Mouse (Mus musculus): ENCODE measurements around the gene Tctex1d4. TPM values are rescaled to one million over a fixed set of nuclear protein-coding genes. Genes with fewer than 3 reads are reported as not detected.

The Tctex1d4 gene
- total and polyA plus RNA-seq, 3 experiments = 0.98 TPM; not detected in 2

DNA sequence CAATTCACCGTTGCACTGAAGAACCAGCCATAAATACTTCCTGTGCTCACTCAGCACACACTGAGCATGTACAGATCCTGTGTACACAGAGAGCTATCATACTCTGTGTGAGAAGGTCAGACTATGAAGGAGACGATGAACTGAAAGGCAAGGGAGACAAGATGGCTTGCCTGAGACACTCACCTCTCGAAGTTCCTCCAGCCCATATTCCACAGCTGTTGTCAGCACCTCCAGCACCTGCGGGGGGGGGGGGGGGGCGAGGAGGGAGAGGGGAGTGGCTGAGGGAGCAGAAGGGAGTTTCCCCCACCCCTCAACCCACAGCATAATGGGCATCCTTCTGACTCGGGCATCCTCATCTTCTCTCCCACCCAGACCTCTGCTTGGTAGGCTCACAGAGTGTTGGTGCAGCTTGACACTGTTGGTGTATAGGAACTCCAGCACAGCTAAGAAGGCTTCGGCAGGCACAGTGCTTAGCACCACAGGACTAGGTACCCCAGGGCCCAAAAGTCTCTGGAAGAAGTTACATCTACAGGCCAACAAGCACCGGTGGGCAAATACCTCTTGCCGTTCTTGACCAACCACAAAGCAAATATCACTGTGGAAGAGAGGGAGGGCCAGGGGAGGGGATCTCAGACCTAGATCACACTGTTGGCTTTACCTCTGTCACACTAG lies 2.9 kb upstream of the Tctex1d4 start:
- in situ Hi-C loops (cut with MboI; ENCODE audit: low pct_ligation_motif_present, low pct_unique_long_range_greater_than_20kb, low sequenced_read_pairs) = no loop called here
- H3K4me2 ChIP-seq (ENCODE audit: insufficient read depth, low read depth, poor library complexity, severe bottlenecking) = peak overlapping the region; percentile 64
- H3K27me3 ChIP-seq (replicated peaks) = no peaks in the 10 kb centered on the region
- H3K9me3 ChIP-seq (replicated peaks; ENCODE audit: low read length) = no peaks in the 10 kb centered on the region
- peak overlapping the region; percentile 54 for H3K9ac ChIP-seq (ENCODE audit: insufficient read depth, low read depth)
- peak; percentile 79 for DNase-seq (ENCODE audit: extremely low read depth)
- dilution Hi-C loops (cut with MboI; ENCODE audit: extremely low pct_ligation_motif_present, extremely low pct_unique_long_range_greater_than_20kb, low sequenced_read_pairs) = no loop called here
- H3K4me3 ChIP-seq (replicated peaks in 1 of 3; ENCODE audit: low read depth in 2 of 3, low read length in 2 of 3, poor library complexity in 1 of 3) = peak overlapping the region; percentile 39 to 49 (median 43)
- H3K36me3 ChIP-seq (replicated peaks in 1 of 2; ENCODE audit: control insufficient read depth in 1 of 2, insufficient read depth in 1 of 2, low read length in 1 of 2) = peaks cover 9 to 19% of the 10 kb centered on the region in 2 experiments
- TF ChIP-seq MXI1 (IDR thresholded peaks at IDR 0.05; ENCODE audit: low read depth, low read length) (no peak; the same call in 1 of the 2 replicates), ZNF384 (IDR thresholded peaks at IDR 0.05; ENCODE audit: low read depth, low read length) (no peak), MYC (IDR thresholded peaks at IDR 0.05; ENCODE audit: low read depth, low read length) (0 out of 2 replicates have a peak, but pooled peaks have one; percentile 16), SMC3 (IDR thresholded peaks at IDR 0.05; ENCODE audit: low read depth, low read length) (no peak), POLR2A (IDR thresholded peaks at IDR 0.05; ENCODE audit: low read depth, low read length) (peak; percentile 48; the same call in 1 of the 2 replicates), PAX5 (IDR thresholded peaks at IDR 0.05; ENCODE audit: low read length) (no peak), RCOR1 (conservative IDR thresholded peaks at IDR 0.05; ENCODE audit: low read depth, low read length) (no peak), USF1 (IDR thresholded peaks at IDR 0.05; ENCODE audit: low read depth, low read length) (no peak), MAZ (IDR thresholded peaks at IDR 0.05; ENCODE audit: low read depth, low read length) (peak; percentile 84; the same call in 1 of the 2 replicates), ELF1 (IDR thresholded peaks at IDR 0.05; ENCODE audit: low read depth, low read length) (no peak), ZC3H11A (IDR thresholded peaks at IDR 0.05; ENCODE audit: low read depth, low read length) (no peak), EP300 (IDR thresholded peaks at IDR 0.05; ENCODE audit: low read length) (no peak), ZMIZ1 (IDR thresholded peaks at IDR 0.05; ENCODE audit: low read depth, low read length) (no peak), ETS1 (conservative IDR thresholded peaks at IDR 0.05; ENCODE audit: low read depth, low read length) (peak; percentile 42), JUND (conservative IDR thresholded peaks at IDR 0.05; ENCODE audit: low read depth, low read length) (no peak), SIN3A (IDR thresholded peaks at IDR 0.05; ENCODE audit: low read length) (peak; percentile 61; the same call in 1 of the 2 replicates), CHD2 (IDR thresholded peaks at IDR 0.05; ENCODE audit: low read length) (no peak), MAFK (IDR thresholded peaks at IDR 0.05; ENCODE audit: insufficient replicate concordance, low read length) (peak; percentile 22; the same call in 1 of the 2 replicates), TCF12 (IDR thresholded peaks at IDR 0.05; ENCODE audit: low read depth, low read length) (peak; percentile 75), CHD1 (IDR thresholded peaks at IDR 0.05; ENCODE audit: low read depth, low read length) (no peak; the same call in 1 of the 2 replicates), HCFC1 (IDR thresholded peaks at IDR 0.05; ENCODE audit: low read depth, low read length) (no peak), NELFE (IDR thresholded peaks at IDR 0.05; ENCODE audit: low read depth, low read length) (peak; percentile 53; the same call in 1 of the 2 replicates), MAX (IDR thresholded peaks at IDR 0.05; ENCODE audit: low read length) (no peak), E2F4 (IDR thresholded peaks at IDR 0.05; ENCODE audit: insufficient replicate concordance, low read depth, low read length) (no peak), CTCF (conservative IDR thresholded peaks at IDR 0.05 in 1 of 2, IDR thresholded peaks at IDR 0.05 in 1 of 2; ENCODE audit: low read depth in 2 of 2, low read length in 2 of 2) (no peak), UBTF (IDR thresholded peaks at IDR 0.05; ENCODE audit: low read depth, low read length) (peak; percentile 45), JUN (IDR thresholded peaks at IDR 0.05; ENCODE audit: insufficient read depth, low read depth, low read length) (no peak), GABPA (IDR thresholded peaks at IDR 0.05; ENCODE audit: insufficient replicate concordance, low read depth, low read length) (no peak), BHLHE40 (IDR thresholded peaks at IDR 0.05; ENCODE audit: low read depth, low read length) (0 out of 2 replicates have a peak, but pooled peaks have one; percentile 26), TBP (conservative IDR thresholded peaks at IDR 0.05; ENCODE audit: low read depth, low read length) (no peak), RAD21 (IDR thresholded peaks at IDR 0.05; ENCODE audit: low read depth, low read length) (no peak), NRF1 (IDR thresholded peaks at IDR 0.05; ENCODE audit: low read depth, low read length) (peak; percentile 34; the same call in 1 of the 2 replicates), POLR2AphosphoS2 (IDR thresholded peaks at IDR 0.05; ENCODE audit: low read depth, low read length) (no peak; the same call in 1 of the 2 replicates), IRF4 (IDR thresholded peaks at IDR 0.05; ENCODE audit: low read depth, low read length) (0 out of 2 replicates have a peak, but pooled peaks have one; percentile 8)
- H3K4me1 ChIP-seq (ENCODE audit: control insufficient read depth in 1 of 2, insufficient read depth in 2 of 2) = peaks cover 18 to 75% of the 10 kb centered on the region in 2 experiments
- H3K79me2 ChIP-seq (replicated peaks; ENCODE audit: control insufficient read depth, extremely low read depth, insufficient read depth, poor library complexity, severe bottlenecking) = peaks cover 8% of the 10 kb centered on the region; the same call in 1 of the 2 replicates
- peak overlapping the region; percentile 94 for H3K27ac ChIP-seq (ENCODE audit: insufficient read depth, low read depth)
